Mouse (Mus musculus): ENCODE results near the gene Etv3.
A peak's percentile ranks its signal among the peaks of the same experiment; 100 is the strongest.

Gene Etv3

GRCm38 (mm10) chr3:87556109-87556531 is 30.9 kb downstream of the Etv3 start:
- no peak for DNase-seq (ENCODE audit: low read depth, low spot score)

- no peak for DNase-seq (ENCODE audit: low read depth, low spot score)
Measured at GRCm38 (mm10) chr3:87556668-87557278, 31.6 kb downstream of the Etv3 start.

- DNase-seq (ENCODE audit: low read depth, low spot score): no peak
Measured at GRCm38 (mm10) chr3:87560156-87560555, 34.9 kb downstream of the Etv3 start.

- DNase-seq (ENCODE audit: low read depth, low spot score): no peak
Measured at GRCm38 (mm10) chr3:87561434-87561833, 36.2 kb downstream of the Etv3 start.

- DNase-seq (ENCODE audit: low read depth, low spot score): peak; percentile 86
Measured at GRCm38 (mm10) chr3:87562370-87562769, 37.2 kb downstream of the Etv3 start.

- peak; percentile 48 for DNase-seq (ENCODE audit: low read depth, low spot score)
Measured at GRCm38 (mm10) chr3:87563466-87563865, 38.3 kb downstream of the Etv3 start.

GRCm38 (mm10) chr3:87565623-87566022 is 40.4 kb downstream of the Etv3 start:
- DNase-seq (ENCODE audit: low read depth, low spot score): no peak

GRCm38 (mm10) chr3:87566066-87566465 is 40.9 kb downstream of the Etv3 start:
- peak; percentile 94 for DNase-seq (ENCODE audit: low read depth, low spot score)

GRCm38 (mm10) chr3:87567497-87567896 is 42.3 kb downstream of the Etv3 start:
- no peak for DNase-seq (ENCODE audit: low read depth, low spot score)

GRCm38 (mm10) chr3:87568681-87569080 is 43.5 kb downstream of the Etv3 start:
- DNase-seq (ENCODE audit: low read depth, low spot score): no peak

GRCm38 (mm10) chr3:87575766-87576165 is 50.6 kb downstream of the Etv3 start:
- peak; percentile 49 for DNase-seq (ENCODE audit: low read depth, low spot score)

- DNase-seq (ENCODE audit: low read depth, low spot score): no peak
Measured at GRCm38 (mm10) chr3:87582259-87582658, 57.1 kb downstream of the Etv3 start.

Data from ES-CJ7 (cell line).